Mouse (Mus musculus): ENCODE measurements around the gene Slc16a1.

The Slc16a1 gene

GRCm38 (mm10) chr3:104638403-104638779, at the start of gene Slc16a1:
TSS of gene Slc16a1 (plus strand) at chr3:104638668.
- DNase-seq, result peak; percentile 88

GRCm38 (mm10) chr3:104596451-104597134, 41.9 kb upstream of the Slc16a1 start:
- no peak for DNase-seq

- DNase-seq, result peak; percentile 86
Measured at GRCm38 (mm10) chr3:104597135-104597764, 41.2 kb upstream of the Slc16a1 start.

GRCm38 (mm10) chr3:104599296-104600150, 38.9 kb upstream of the Slc16a1 start:
- no peak for DNase-seq

GRCm38 (mm10) chr3:104600691-104601090, 37.8 kb upstream of the Slc16a1 start:
- DNase-seq, result no peak

GRCm38 (mm10) chr3:104601680-104602079, 36.8 kb upstream of the Slc16a1 start:
- no peak for DNase-seq

- DNase-seq, result no peak
Measured at GRCm38 (mm10) chr3:104609690-104610380, 28.6 kb upstream of the Slc16a1 start.

GRCm38 (mm10) chr3:104610453-104611230, 27.8 kb upstream of the Slc16a1 start:
- no peak for DNase-seq

- DNase-seq, result no peak
Measured at GRCm38 (mm10) chr3:104611951-104612350, 26.5 kb upstream of the Slc16a1 start.

GRCm38 (mm10) chr3:104613102-104613501, 25.4 kb upstream of the Slc16a1 start:
- no peak for DNase-seq

- no peak for DNase-seq
Measured at GRCm38 (mm10) chr3:104614081-104614480, 24.4 kb upstream of the Slc16a1 start.

- no peak for DNase-seq
Measured at GRCm38 (mm10) chr3:104615216-104615615, 23.3 kb upstream of the Slc16a1 start.

GRCm38 (mm10) chr3:104616155-104616554, 22.3 kb upstream of the Slc16a1 start:
- DNase-seq, result peak; percentile 38

GRCm38 (mm10) chr3:104621841-104622240, 16.6 kb upstream of the Slc16a1 start:
- no peak for DNase-seq

- no peak for DNase-seq
Measured at GRCm38 (mm10) chr3:104629810-104630209, 8.7 kb upstream of the Slc16a1 start.

- DNase-seq, result no peak
Measured at GRCm38 (mm10) chr3:104630941-104631340, 7.5 kb upstream of the Slc16a1 start.

GRCm38 (mm10) chr3:104632560-104633162, 5.8 kb upstream of the Slc16a1 start:
- DNase-seq, result no peak

GRCm38 (mm10) chr3:104636491-104636890, 2.0 kb upstream of the Slc16a1 start:
- DNase-seq, result no peak

GRCm38 (mm10) chr3:104637427-104638402, 753 bp upstream of the Slc16a1 start:
- DNase-seq, result no peak

GRCm38 (mm10) chr3:104638932-104639748, 672 bp downstream of the Slc16a1 start:
- peak; percentile 37 for DNase-seq
